Mouse (Mus musculus) large intestine, adult 2 months (tissue): Measurements from ENCODE around the gene Ttc28. TPM values are rescaled to one million over a fixed set of nuclear protein-coding genes. Genes with fewer than 3 reads are reported as not detected.

Source experiments
- DNase-seq: peaks from one replicate; pipeline ENCODE4 v3.0.0-alpha.2; 2012; ENCODE audit warnings: low read depth, low spot score
- WGBS: fragments of 180-500 bp; shearing (Covaris S2); methylation state at CpG from one replicate; pipeline ENCODE4 v1.1.7; 2018; 5-methylcytosine and 5-hydroxymethylcytosine counted together
- polyA plus RNA-seq: library from polyadenylated mRNA; depleted of rRNA; stranded (reverse); fragments of >200 nt; gene quantifications from 2 replicates; pipeline ENCODE4 v1.2.3, GENCODE M21; 2012

The Ttc28 gene
- polyA plus RNA-seq, 1 experiment: 1.1 TPM

DNA sequence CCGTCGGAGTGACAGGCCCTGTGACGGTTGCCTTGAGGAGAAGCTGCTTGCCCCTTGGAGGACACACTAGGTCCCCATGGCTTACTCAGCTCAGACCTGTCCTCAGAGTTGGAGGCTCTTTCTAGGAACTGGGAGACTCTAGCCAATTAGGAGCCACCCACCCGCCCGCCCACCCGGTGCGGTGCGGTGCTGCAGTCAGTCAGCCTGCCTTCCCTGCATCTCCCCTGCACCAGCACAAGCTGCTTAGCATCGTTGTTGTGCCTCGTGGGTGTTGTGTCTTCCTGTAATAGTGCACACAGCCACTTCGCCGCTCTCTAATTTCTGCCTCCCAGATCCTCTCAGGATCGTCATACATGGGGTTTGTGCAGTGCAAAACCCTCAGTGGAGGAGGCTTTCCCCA is 335.3 kb downstream of the Ttc28 start:
- no peak for DNase-seq
- 80% methylated on average over 13 of the region's 13 CpGs for WGBS

DNA sequence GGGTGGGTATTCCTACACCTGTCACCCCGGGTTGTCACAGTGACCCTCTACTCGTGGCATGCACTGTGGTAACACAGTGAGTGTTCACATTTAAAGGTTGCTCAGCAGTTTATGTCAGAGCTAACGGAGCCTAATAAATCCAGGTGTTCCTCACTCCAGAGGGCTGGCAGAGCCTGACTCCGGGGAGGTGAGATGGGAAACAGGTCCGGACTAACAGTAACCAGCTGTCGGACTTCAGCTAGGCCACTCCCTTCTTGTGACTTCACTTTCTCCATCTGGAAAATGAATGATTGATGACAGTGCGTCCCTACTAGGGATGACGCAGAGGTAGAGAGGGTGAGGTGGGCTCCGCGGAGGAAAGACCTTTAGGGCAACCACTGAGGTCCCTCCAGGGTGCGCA is 336.1 kb downstream of the Ttc28 start:
- DNase-seq: no peak
- 52% methylated on average over 11 of the region's 11 CpGs for WGBS

DNA sequence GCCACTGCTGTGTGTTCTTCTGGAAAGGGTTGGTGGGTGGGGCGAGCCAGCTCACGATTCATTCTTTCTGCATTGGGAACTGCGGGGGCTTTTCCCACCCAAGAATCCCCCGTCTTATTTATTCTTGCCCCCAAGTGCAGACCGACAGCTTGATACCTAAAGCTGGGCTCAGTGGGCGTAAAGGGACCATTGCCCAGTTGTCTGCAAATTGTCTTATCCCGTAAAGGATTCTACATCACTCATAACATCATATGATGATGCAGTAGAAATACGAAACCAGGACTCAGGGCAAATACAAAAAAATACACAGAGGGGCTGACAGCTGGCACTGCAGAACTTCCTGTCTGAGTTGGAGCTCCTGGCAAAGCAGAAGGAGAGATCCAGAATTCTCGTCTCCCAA is 336.6 kb downstream of the Ttc28 start:
- 86% methylated on average over 9 of the region's 9 CpGs for WGBS
- DNase-seq: no peak

DNA sequence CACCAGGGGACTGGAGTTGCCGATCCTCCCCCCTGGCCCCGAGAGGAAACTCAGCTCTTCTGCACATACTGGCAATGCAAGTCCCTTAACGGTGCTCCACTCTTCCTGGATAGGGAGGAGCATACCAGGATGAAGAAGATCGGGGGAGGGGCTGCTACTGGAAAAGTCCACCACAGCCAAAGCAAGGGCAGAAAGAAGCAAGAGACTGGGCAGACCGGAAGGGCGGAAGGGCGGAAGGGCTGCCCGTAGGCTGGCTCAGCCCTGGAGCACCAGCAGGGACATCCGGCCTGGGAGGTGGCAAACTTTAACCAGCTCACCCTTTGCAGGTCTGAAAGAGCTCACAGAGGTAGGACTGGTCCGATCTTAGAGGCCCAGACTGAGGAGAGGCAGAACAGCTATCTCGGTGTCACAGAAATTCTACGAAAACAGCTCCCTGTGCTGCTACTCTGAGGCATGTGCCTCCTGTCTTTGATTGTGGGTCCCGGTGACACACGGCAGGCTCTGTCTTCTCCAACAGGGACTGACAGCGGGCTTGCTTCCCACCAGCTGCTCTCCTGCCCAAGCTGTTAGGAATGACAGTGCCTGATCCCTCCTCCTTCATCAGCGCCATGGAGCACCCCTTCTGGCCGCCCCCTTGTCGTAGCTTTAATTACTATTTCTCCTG is 338.0 kb downstream of the Ttc28 start:
- WGBS: 47% methylated on average over 18 of the region's 18 CpGs
- DNase-seq: no peak

DNA sequence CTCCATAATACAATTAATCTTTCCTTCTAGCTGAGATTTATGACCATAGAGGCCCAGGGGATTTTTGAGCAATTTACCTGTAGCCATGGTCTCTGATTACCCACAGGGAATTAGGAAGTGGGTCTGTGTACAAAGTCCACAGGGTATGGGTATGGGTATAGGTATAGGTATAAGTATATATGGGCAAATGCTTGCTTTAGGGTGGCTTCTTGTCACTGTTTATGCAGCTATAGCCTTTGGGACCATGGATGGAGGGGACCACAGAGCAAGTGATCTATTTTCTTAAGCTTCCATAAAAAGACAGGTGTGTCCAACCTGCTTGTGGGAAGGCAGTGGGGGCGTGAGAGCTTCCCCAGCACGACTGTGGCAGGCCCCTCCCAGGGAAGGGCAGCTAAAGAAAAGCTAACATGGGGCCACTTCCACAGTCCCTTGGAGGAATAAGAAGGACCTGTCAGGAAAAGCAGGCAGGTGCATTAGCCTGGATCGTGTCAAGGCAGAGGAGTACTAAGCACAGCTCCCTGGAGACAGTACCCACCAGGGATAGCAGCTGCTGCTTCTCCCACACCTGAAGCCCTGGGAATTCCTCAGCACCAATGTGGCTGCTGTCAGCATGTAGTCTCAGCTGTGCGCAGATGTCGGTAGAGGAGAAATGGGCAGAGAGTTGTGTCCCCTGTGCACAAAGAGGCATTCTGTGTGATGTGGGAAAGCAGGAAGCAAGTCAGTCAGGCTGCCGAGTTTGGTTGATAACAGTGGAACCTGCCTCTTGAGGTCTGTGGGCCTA is 338.7 kb downstream of the Ttc28 start:
- no peak for DNase-seq
- WGBS: 45% methylated on average over 6 of the region's 6 CpGs

DNA sequence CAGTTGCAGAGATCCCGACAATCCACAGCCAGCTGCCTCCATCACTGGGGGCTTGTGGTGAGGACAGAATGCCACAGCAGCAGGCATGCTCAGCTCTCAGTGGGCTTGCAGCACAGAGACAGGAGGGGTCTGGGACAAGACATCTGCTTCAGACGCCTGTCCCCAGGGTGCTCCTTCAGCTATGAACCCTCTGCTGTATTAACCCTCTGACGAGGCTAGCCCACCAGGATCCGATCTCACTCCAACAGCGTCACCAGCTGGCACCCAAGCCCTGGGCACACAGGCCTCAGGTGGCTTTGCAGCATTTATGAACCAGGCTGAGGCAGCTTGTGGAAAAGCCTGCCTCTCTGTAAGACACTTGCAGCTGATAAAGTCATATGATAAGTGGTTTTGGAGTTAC is 339.4 kb downstream of the Ttc28 start:
- 90% methylated on average over 5 of the region's 5 CpGs for WGBS
- no peak for DNase-seq

DNA sequence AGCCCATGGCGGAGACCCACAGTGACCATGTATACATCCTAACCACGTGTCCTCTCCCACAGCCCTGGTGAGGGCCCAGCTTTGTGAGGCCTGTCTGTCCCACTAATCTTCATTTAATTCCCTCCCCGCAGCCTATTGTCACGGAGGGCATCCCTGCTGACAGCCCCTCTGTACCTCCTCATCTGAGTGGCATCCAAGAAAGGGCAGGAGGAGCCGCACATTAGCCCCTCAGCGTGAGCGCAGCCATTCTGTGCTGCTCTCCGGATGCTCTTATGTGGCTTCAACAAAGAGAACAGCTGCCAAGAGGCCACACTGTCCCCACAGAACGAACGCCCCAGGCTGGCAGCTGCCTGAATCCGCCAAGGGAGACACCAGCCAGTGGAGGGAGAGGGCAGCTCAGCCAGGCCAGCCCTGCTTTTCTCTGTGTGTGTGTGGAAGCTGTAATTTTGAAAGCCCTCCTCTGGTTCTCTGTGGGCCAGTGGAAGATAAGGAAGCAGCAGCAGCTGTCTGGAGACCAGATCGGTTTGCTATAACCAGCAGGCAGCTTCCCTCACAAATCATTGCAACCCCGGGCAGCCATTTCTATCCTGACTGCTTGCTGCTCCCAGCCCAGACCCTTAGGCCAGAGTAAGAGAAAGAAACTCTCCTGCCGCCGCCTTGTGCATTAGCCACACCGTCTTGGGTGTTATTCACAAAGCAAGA is 341.2 kb downstream of the Ttc28 start:
- DNase-seq: no peak
- 81% methylated on average over 16 of the region's 16 CpGs for WGBS

DNA sequence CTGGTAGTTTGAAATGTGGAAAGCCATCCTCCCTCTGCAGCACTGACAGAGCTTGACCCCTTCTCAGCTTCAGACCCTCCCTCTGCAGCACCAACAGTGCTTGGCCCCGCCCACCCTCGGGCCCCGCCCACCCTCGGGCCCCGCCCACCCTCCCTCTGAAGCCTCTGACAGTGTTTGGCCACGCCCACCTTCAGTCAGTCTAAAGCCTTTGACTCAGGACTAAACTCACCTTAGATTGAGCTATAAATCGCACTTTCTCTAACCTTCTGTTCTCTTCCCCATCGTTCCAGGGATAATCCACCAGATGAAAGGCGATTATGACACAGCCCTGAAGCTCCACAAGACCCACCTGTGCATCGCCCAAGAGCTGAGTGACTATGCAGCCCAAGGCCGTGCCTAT is 343.2 kb downstream of the Ttc28 start:
- WGBS: 37% methylated on average over 11 of the region's 11 CpGs
- no peak for DNase-seq

DNA sequence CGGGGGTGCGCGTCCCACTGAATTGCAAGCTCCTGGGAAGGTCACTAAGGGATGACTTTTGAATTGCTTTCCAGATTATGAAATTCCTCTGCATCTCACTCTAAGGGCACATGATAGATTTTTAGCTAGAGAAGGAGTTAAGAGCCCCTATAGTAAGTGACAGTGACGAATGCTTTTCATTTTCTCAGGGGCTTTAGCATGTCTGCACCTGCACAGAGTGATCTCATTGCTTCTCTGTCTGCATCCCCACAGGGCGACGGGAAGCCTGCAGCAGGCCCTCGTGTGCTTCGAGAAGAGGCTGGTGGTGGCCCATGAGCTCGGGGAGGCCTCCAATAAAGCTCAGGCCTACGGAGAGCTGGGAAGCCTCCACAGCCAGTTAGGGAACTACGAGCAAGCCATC is 345.7 kb downstream of the Ttc28 start:
- no peak for DNase-seq
- 86% methylated on average over 11 of the region's 11 CpGs for WGBS

DNA sequence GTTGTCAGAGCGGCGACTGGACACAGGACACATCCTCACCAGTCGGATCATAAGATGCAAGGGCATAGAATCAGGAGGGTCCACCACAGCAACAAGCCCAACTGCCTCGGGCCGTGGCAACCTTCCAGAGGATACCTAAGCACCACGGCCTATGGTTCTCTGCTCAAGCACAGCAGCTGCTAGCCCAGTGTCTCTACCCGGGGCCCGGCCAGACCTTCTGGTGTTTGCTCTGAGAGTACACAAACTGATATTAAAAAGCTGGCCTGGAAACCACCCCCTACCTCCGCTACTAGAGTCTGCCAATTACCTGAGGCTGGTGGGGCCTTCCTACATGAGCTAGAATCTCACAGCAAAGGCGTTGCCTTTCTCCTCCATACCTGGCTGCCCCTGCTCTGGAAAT is 346.9 kb downstream of the Ttc28 start:
- no peak for DNase-seq
- 67% methylated on average over 10 of the region's 10 CpGs for WGBS

DNA sequence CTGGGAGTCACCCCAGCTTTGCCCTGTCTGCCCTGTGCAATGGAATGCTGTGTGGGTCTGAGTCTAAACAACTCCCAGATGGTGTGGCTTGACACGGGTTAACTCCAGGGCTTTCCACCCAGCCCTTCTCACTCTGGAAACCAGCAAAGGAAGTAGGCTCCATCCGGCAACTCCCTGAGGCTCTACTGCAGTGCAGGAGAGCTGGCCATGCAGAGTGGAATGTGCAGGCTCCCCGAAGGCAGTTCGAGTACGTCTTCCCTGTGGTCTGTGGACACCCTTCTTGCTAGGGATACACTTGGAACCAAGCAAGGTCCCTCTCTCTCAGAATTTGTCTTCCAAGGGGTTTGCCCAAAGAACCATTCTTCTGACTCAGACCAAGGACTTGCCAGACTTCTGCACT is 348.2 kb downstream of the Ttc28 start:
- WGBS: 40% methylated on average over 5 of the region's 5 CpGs
- no peak for DNase-seq

DNA sequence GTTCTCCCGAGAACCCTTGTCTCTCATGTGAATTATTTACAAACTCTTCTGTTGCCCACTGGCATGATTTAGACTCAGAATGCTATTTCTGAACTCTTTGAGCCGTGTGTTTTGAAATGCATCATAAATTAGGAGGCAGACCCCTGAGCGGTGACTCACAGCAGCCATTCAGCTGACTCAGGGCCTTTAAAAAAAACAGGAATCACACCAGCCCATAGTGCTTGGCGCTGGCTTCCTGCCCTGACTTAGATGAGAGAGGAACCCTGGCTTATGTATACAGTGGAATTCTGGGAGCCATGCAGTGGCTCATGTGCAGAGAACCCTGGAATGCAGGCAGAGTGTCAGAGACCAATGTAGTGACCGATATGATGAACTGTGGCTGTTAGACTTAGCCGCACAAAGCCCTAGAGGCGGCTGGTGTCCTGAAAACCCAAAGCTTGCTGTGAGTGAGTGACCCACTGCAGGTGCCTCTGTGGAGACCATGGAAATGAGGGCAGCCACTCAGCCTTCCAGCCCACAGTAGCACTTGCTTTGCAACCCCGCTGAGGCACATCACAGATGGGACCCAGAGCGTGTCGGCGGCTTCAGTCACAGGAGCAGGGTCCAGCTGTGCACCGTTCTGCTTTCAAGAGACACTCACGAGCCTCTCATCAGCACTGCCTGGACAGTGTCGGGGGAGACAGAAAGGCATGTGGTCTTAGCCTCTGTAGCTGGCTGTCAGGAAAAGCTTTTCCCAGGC is 348.9 kb downstream of the Ttc28 start:
- WGBS: 51% methylated on average over 14 of the region's 14 CpGs
- DNase-seq: no peak

DNA sequence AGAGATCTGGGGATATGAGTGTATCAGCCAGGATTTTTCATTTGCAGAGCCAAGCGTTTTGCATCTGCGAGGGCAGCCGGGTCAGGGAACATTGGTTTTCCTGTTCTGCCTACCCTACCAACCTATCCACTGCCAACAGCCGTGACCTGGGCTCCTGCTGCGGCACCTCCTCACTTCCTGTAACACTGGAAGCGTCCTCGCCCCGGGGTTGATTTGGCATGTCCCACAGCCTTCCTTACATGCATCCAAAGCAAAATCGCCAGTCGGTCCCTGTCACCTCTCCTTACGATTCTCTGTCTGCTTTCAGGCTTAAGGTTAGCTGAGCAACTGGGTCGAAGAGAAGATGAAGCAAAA is 349.4 kb downstream of the Ttc28 start:
- no peak for DNase-seq
- 75% methylated on average over 12 of the region's 12 CpGs for WGBS

DNA sequence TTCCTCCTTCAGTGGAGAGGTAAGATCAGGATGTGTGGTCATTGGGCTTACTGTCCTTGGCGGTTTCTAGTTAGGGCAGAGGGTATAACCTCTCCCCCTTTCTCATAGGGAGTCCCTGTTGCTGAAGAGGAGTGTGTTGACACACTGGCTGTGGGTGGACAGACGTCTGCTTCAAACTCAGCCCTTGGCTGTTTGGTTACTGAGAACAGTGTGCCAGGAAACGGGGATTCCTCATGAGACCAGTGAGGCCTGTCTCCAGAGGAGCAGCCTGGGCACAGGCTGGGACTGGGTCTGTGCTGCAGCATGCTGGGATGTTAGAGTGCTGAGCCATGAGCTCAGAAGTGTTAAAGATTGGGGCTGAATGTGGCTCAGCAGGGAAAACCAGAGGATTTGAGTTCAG is 350.1 kb downstream of the Ttc28 start:
- 44% methylated on average over 3 of the region's 3 CpGs for WGBS

DNA sequence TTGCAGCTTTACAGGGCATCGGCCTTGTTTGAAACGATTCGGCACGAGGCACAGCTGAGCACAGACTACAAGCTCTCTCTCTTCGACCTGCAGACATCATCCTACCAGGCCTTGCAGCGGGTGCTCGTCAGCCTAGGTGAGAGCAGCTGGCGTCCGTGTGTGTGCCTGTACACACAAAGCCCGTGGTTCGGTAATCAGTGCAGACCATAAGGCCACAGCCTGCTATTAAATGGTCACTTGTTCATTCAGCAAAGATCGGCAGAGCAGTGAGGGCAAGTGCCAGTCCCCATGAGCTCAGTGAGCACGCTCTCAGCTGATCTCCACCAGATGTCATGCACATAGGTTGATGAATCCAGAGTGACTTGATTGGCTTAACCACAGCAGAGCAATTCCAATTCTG is 351.4 kb downstream of the Ttc28 start:
- WGBS: 83% methylated on average over 13 of the region's 13 CpGs
- no peak for DNase-seq

More for the DNA sequence above, 350.1 kb downstream of the Ttc28 start:
- no peak for DNase-seq

DNA sequence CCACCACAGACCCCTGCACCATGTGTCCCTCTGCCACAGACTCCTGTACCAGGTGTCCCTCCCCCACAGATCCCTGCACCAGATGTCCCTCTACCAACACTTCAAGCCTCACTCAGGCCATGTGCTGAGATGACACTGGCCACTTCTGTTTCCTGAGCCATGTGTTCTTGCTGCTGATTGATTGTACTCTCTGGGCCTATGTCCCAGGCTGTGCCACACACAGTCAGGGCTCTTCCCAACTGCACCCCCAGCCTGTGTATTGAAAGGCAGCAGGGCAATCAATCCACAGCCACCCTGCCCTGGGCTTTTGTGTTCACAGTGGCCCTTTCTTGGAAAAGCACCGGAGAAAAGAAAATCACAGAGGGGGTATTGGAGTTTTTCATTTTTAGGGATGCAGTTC is 352.2 kb downstream of the Ttc28 start:
- WGBS: 100% methylated on average over 1 of the region's 1 CpGs
- no peak for DNase-seq

DNA sequence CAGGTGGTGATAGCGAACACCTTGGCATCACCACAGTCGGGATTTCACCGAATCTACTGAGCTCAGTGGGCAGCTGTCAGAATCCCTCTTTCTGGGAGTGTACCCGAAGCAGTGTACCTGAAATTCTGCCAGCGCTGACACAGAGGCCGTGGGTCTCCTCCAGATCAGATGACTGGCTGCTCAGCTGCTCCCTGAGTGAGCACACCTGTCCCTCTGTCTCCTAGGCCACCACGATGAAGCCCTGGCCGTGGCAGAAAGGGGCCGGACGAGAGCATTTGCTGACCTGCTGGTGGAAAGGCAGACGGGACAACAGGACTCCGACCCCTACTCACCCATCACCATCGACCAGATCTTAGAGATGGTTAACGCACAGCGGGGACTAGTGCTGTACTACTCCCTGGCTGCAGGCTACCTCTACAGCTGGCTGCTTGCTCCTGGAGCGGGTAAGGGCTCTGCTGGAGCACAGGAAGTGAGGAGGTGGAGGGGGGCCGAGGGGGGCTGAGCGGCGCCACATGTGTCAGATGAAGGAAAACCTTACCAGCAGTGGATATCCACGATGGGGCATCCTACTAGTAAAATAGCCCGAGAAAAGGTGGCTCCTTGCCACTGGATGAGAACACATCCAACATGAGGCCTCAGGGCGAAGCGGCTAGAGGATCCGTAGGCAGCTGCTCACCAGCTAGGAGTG is 353.6 kb downstream of the Ttc28 start:
- WGBS: 76% methylated on average over 24 of the region's 24 CpGs

DNA sequence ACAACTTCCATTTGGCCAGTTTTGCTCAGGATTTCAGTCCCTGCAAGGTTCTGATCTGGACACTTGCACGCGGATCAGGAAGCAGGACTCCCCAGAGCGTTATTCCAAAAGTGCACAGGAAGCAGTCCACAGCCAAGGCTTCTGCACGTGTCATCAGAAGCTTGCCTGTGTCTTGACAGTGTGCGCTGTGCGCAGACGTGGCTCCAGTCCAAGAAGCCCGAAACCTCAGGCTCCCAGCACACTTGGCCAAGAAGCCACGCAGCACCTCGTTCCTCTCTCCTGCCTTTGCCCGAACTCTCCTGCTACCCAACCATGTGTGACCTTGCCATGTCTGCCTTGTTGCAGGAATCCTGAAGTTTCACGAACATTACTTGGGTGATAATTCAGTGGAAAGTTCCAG is 355.5 kb downstream of the Ttc28 start:
- 73% methylated on average over 12 of the region's 12 CpGs for WGBS
- DNase-seq: no peak

More for the DNA sequence above, 353.6 kb downstream of the Ttc28 start:
- no peak for DNase-seq

DNA sequence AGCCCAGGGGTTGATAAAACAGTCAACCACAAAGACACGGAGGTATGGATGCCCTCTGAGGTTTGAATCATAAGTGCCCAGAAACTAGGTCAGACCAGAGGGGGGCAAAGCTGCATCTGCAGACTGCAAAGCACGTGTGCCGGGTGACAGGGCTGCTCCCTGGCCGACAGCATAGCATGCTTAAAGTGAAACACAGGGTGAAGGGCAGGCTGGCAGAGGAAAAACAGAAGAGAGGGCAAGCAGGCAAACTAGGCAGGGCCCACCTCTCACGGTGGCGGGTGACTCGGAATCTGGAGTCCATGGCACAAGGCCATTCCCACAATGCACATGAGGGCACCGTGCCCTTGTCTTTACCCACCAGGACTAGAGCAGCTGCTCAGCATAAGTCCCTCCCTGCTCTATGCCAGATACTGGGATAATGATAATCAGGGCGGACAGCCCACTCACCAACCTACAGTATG is 357.6 kb downstream of the Ttc28 start:
- DNase-seq: no peak
- 87% methylated on average over 9 of the region's 9 CpGs for WGBS

DNA sequence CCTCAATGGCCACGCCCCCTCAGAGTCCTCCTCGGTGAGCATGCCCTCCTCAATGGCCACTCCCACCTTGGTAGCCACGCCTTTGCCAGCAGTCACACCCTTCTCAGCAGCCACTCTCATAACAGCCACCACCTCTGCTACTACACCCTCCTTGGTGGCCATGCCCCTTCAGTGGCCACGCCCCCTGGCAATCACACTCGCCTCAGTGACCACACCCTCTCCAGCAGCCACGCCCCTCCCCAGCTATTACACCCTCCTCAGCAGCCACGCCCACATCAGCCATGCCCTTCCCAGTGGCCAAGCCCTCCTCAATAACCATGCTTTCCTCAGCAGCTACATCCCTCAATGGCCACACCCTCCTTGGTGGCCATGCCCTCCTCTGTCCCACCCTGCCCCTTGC is 359.6 kb downstream of the Ttc28 start:
- 38% methylated on average over 7 of the region's 7 CpGs for WGBS
- DNase-seq: no peak
